Mouse (Mus musculus) limb, embryonic 13.5 days (tissue): Measurements from ENCODE around the gene Lima1. TPM values are rescaled to one million over a fixed set of nuclear protein-coding genes. Genes with fewer than 3 reads are reported as not detected.

Source experiments
- ATAC-seq: fragments of 200-750 bp; cut with Nextera tagmentation; 2 replicates; pipeline ENCODE4 v1.8.0; 2017; ENCODE audit warnings: low read depth, moderate number of reproducible peaks, moderate TSS enrichment; ENCODE audit not compliant: low FRiP score
- H3K27ac ChIP-seq: fragments of 300-500 bp; sonication (generic); 2 replicates; pipeline ENCODE4 v1.5.1; 2015; ENCODE audit warnings: inconsistent platforms, mild to moderate bottlenecking, moderate library complexity
- H3K27me3 ChIP-seq: fragments of 300-500 bp; sonication (generic); 2 replicates; pipeline ENCODE4 v1.6.1; 2015; ENCODE audit warnings: mild to moderate bottlenecking, inconsistent platforms
- H3K36me3 ChIP-seq: fragments of 300-500 bp; sonication (generic); 2 replicates; pipeline ENCODE4 v1.6.1; 2015; ENCODE audit warnings: inconsistent platforms, mild to moderate bottlenecking, moderate library complexity
- H3K4me1 ChIP-seq: fragments of 300-500 bp; sonication (generic); 2 replicates; pipeline ENCODE4 v1.6.1; 2015; ENCODE audit warnings: inconsistent platforms
- H3K4me2 ChIP-seq: fragments of 300-500 bp; sonication (generic); replicated peaks from 2 replicates; pipeline ENCODE4 v1.6.1; 2015; ENCODE audit warnings: inconsistent platforms, mild to moderate bottlenecking, moderate library complexity
- H3K4me3 ChIP-seq: fragments of 300-500 bp; sonication (generic); 2 replicates; pipeline ENCODE4 v1.5.1; 2015; ENCODE audit warnings: moderate library complexity, mild to moderate bottlenecking, inconsistent platforms
- H3K9ac ChIP-seq: fragments of 300-500 bp; sonication (generic); 2 replicates; pipeline ENCODE4 v1.6.1; 2015; ENCODE audit warnings: mild to moderate bottlenecking, inconsistent platforms
- H3K9me3 ChIP-seq: fragments of 300-500 bp; sonication (generic); 2 replicates; pipeline ENCODE4 v1.6.1; 2016; ENCODE audit warnings: inconsistent platforms
- WGBS: fragments of 180-500 bp; shearing (Covaris S2); methylation state at CpG from one replicate; pipeline ENCODE4 v1.1.7; 2015; 5-methylcytosine and 5-hydroxymethylcytosine counted together
- polyA plus RNA-seq: library from polyadenylated mRNA; unstranded; fragments of >200 nt; fragmentation: Nextera tagmentation; extraction: Ambion mirVana; gene quantifications from 2 replicates; pipeline ENCODE4 v1.2.1, GENCODE M21; 2015

Lima1 gene
- polyA plus RNA-seq, 1 experiment from 2014 or later, result 101 TPM

GRCm38 (mm10) chr15:99865942-99866341 lies 9.3 kb downstream of the Lima1 start:
- Histone ChIP-seq H3K9me3 (no peaks in the 10 kb centered on the region), H3K4me2 (no peak overlapping the region), H3K4me3 (no peak overlapping the region), H3K36me3 (no peaks in the 10 kb centered on the region), H3K9ac (no peak overlapping the region), H3K27me3 (no peaks in the 10 kb centered on the region), H3K27ac (no peak overlapping the region), H3K4me1 (no peaks in the 10 kb centered on the region)
- WGBS, result 64% methylated on average over 5 of the region's 5 CpGs
- no peak for ATAC-seq

GRCm38 (mm10) chr15:99865494-99865941 lies 9.7 kb downstream of the Lima1 start:
- H3K27me3 ChIP-seq, result no peaks in the 10 kb centered on the region
- no peaks in the 10 kb centered on the region for H3K4me1 ChIP-seq
- ATAC-seq, result no peak
- no peaks in the 10 kb centered on the region for H3K36me3 ChIP-seq
- H3K9me3 ChIP-seq, result no peaks in the 10 kb centered on the region
- H3K4me2 ChIP-seq, result no peak overlapping the region
- no peak overlapping the region for H3K9ac ChIP-seq
- H3K27ac ChIP-seq, result no peak overlapping the region
- no peak overlapping the region for H3K4me3 ChIP-seq
- WGBS, result 91% methylated on average over 20 of the region's 20 CpGs

- no peaks in the 10 kb centered on the region for H3K36me3 ChIP-seq
- 75% methylated on average over 7 of the region's 7 CpGs for WGBS
- ATAC-seq, result no peak
- H3K4me1 ChIP-seq, result peaks cover 3% of the 10 kb centered on the region
- H3K4me2 ChIP-seq, result no peak overlapping the region
- H3K27me3 ChIP-seq, result no peaks in the 10 kb centered on the region
- no peaks in the 10 kb centered on the region for H3K9me3 ChIP-seq
- no peak overlapping the region for H3K9ac ChIP-seq
- no peak overlapping the region for H3K4me3 ChIP-seq
- no peak overlapping the region for H3K27ac ChIP-seq
These were observed 10.2 kb downstream of the Lima1 start for GRCm38 (mm10) chr15:99865046-99865445.

GRCm38 (mm10) chr15:99863786-99864185 lies 11.5 kb downstream of the Lima1 start:
- 94% methylated on average over 8 of the region's 8 CpGs for WGBS
- H3K36me3 ChIP-seq, result no peaks in the 10 kb centered on the region
- H3K4me1 ChIP-seq, result peaks cover 10% of the 10 kb centered on the region
- no peak overlapping the region for H3K4me3 ChIP-seq
- ATAC-seq, result no peak
- no peaks in the 10 kb centered on the region for H3K27me3 ChIP-seq
- H3K4me2 ChIP-seq, result no peak overlapping the region
- H3K27ac ChIP-seq, result no peak overlapping the region
- H3K9ac ChIP-seq, result no peak overlapping the region
- no peaks in the 10 kb centered on the region for H3K9me3 ChIP-seq

GRCm38 (mm10) chr15:99863358-99863757 lies 11.9 kb downstream of the Lima1 start:
- Histone ChIP-seq H3K4me1 (peaks cover 10% of the 10 kb centered on the region), H3K4me2 (no peak overlapping the region), H3K9ac (no peak overlapping the region), H3K4me3 (no peak overlapping the region), H3K27ac (no peak overlapping the region), H3K9me3 (no peaks in the 10 kb centered on the region), H3K36me3 (no peaks in the 10 kb centered on the region), H3K27me3 (no peaks in the 10 kb centered on the region)
- no peak for ATAC-seq
- 95% methylated on average over 6 of the region's 6 CpGs for WGBS

GRCm38 (mm10) chr15:99862473-99862872 lies 12.8 kb downstream of the Lima1 start:
- Histone ChIP-seq H3K9me3 (no peaks in the 10 kb centered on the region), H3K4me1 (peaks cover 10% of the 10 kb centered on the region), H3K4me3 (no peak overlapping the region), H3K27me3 (no peaks in the 10 kb centered on the region), H3K4me2 (no peak overlapping the region), H3K36me3 (no peaks in the 10 kb centered on the region), H3K9ac (no peak overlapping the region), H3K27ac (no peak overlapping the region)
- no peak for ATAC-seq
- 49% methylated on average over 11 of the region's 11 CpGs for WGBS

GRCm38 (mm10) chr15:99861955-99862354 lies 13.3 kb downstream of the Lima1 start:
- H3K4me1 ChIP-seq, result peaks cover 15% of the 10 kb centered on the region
- no peak overlapping the region for H3K4me3 ChIP-seq
- H3K36me3 ChIP-seq, result no peaks in the 10 kb centered on the region
- H3K9ac ChIP-seq, result no peak overlapping the region
- 49% methylated on average over 11 of the region's 11 CpGs for WGBS
- no peaks in the 10 kb centered on the region for H3K27me3 ChIP-seq
- no peak for ATAC-seq
- no peaks in the 10 kb centered on the region for H3K9me3 ChIP-seq
- no peak overlapping the region for H3K4me2 ChIP-seq
- H3K27ac ChIP-seq, result no peak overlapping the region

- 74% methylated on average over 6 of the region's 6 CpGs for WGBS
- no peaks in the 10 kb centered on the region for H3K9me3 ChIP-seq
These were observed 13.7 kb downstream of the Lima1 start for GRCm38 (mm10) chr15:99861536-99861935.

GRCm38 (mm10) chr15:99859644-99860392 lies 15.4 kb downstream of the Lima1 start:
- Histone ChIP-seq H3K4me3 (no peak overlapping the region), H3K27me3 (no peaks in the 10 kb centered on the region), H3K9ac (no peak overlapping the region), H3K9me3 (no peaks in the 10 kb centered on the region), H3K27ac (no peak overlapping the region), H3K4me1 (peaks cover 16% of the 10 kb centered on the region), H3K36me3 (no peaks in the 10 kb centered on the region), H3K4me2 (no peak overlapping the region)
- 32% methylated on average over 9 of the region's 9 CpGs for WGBS
- ATAC-seq, result no peak

More at GRCm38 (mm10) chr15:99861536-99861935, 13.7 kb downstream of the Lima1 start:
- H3K27ac ChIP-seq, result no peak overlapping the region
- H3K9ac ChIP-seq, result no peak overlapping the region
- H3K4me3 ChIP-seq, result no peak overlapping the region
- H3K4me2 ChIP-seq, result no peak overlapping the region
- ATAC-seq, result no peak
- no peaks in the 10 kb centered on the region for H3K27me3 ChIP-seq
- peaks cover 16% of the 10 kb centered on the region for H3K4me1 ChIP-seq
- H3K36me3 ChIP-seq, result no peaks in the 10 kb centered on the region

GRCm38 (mm10) chr15:99857479-99857878 lies 17.8 kb downstream of the Lima1 start:
- no peak for ATAC-seq
- no peak overlapping the region for H3K4me3 ChIP-seq
- no peak overlapping the region for H3K27ac ChIP-seq
- no peak overlapping the region for H3K9ac ChIP-seq
- no peaks in the 10 kb centered on the region for H3K27me3 ChIP-seq
- H3K9me3 ChIP-seq, result no peaks in the 10 kb centered on the region
- H3K4me1 ChIP-seq, result peaks cover 16% of the 10 kb centered on the region
- H3K36me3 ChIP-seq, result no peaks in the 10 kb centered on the region
- no peak overlapping the region for H3K4me2 ChIP-seq
- WGBS, result 46% methylated on average over 8 of the region's 8 CpGs

- H3K9me3 ChIP-seq, result no peaks in the 10 kb centered on the region
- peaks cover 14% of the 10 kb centered on the region for H3K4me1 ChIP-seq
- no peak overlapping the region for H3K9ac ChIP-seq
- no peak for ATAC-seq
- WGBS, result 69% methylated on average over 3 of the region's 3 CpGs
- H3K27ac ChIP-seq, result no peak overlapping the region
- no peak overlapping the region for H3K4me3 ChIP-seq
- H3K36me3 ChIP-seq, result no peaks in the 10 kb centered on the region
- H3K27me3 ChIP-seq, result no peaks in the 10 kb centered on the region
- no peak overlapping the region for H3K4me2 ChIP-seq
These were observed 20.1 kb downstream of the Lima1 start for GRCm38 (mm10) chr15:99855119-99855518.

- peaks cover 14% of the 10 kb centered on the region for H3K4me1 ChIP-seq
- H3K4me3 ChIP-seq, result no peak overlapping the region
- WGBS, result 91% methylated on average over 2 of the region's 2 CpGs
- H3K9ac ChIP-seq, result no peak overlapping the region
- no peak for ATAC-seq
- H3K27me3 ChIP-seq, result no peaks in the 10 kb centered on the region
- no peak overlapping the region for H3K4me2 ChIP-seq
- no peak overlapping the region for H3K27ac ChIP-seq
- H3K36me3 ChIP-seq, result no peaks in the 10 kb centered on the region
- no peaks in the 10 kb centered on the region for H3K9me3 ChIP-seq
These were observed 22.5 kb downstream of the Lima1 start for GRCm38 (mm10) chr15:99852606-99853237.
